Mouse (Mus musculus): ENCODE results near the gene Rnps1.
A peak's percentile ranks its signal among the peaks of the same experiment; 100 is the strongest.

Rnps1 gene

DNA sequence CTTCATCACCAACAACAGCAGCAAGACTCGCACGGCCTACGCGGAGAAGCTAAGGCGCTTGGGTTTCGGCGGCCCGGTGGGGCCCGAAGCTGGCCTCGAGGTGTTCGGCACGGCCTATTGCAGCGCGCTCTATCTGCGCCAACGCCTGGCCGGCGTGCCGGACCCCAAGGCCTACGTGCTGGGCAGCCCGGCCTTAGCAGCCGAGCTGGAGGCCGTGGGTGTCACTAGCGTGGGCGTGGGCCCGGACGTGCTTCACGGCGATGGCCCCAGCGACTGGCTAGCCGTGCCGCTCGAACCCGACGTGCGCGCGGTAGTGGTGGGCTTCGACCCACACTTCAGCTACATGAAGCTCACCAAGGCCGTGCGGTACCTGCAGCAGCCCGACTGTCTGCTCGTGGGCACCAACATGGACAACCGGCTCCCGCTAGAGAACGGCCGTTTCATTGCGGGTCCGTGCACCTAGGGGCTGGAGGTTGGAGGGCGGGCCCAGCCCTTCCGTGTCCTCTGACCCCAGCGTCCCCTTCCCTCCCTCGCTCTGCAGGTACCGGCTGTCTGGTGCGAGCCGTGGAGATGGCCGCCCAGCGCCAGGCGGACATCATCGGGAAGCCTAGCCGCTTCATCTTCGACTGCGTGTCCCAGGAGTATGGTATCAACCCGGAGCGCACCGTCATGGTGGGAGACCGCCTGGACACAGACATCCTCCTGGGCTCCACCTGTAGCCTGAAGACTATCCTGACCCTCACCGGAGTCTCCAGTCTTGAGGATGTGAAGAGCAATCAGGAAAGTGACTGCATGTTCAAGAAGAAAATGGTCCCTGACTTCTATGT, 56.5 kb downstream of the Rnps1 start:
- DNase-seq (ENCODE audit: low spot score) = peak; percentile 23

DNA sequence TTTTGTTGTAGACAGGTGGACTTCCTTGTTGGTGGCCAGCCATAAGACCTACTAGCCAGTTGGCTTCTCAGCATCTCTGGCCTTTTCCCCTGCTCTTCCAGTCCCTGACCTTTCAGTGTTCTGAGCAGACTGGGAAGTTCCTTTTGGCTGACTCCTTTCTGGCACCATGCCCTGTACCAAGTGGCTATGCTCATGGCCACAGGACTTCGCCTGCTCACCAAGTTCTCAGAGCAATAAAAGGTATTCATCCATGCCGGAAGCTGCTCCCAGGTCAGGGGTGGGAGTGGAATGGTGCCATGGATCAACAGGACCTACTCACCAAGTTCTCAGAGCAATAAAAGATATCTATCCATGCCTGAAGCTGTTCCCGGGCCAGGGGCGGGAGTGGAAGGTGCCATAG, 58.1 kb downstream of the Rnps1 start:
- DNase-seq (ENCODE audit: low spot score) = no peak

DNA sequence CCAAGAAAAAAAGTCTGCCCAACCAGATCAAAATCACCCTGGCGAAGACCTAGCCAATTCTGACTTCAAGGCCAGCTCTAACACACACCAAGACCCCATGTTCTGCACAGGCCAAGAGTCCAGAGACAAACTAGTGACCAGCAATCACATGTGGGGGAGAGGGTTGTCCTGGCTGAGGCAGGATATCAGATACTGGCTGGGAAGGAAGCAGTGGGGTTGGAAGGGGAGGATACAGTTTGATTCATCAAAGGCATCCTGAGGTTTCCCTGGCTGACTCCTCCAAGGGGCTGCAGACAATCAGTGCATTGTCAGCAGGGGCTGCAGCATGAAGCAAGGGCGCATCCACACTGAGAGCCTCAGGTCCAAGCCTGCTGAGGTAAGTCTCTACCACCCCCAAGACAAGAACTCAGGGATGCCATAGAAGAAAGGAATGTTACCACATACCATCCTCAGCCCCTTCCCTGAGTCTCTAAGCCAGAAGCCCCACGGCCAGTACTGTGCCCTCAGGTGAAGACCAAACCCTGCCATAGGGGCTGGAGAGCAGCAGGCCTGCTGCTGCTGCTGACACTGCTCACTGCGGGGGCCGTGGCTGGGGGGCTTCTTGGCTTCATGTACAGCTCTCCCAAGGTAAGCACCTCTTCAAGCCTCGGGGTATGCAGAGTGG, 59.4 kb downstream of the Rnps1 start, which contains the start of gene Bricd5:
Bricd5 (plus strand) TSS at position 273 of the 664 bp plus-strand sequence.
- no peak for DNase-seq (ENCODE audit: low spot score)

DNA sequence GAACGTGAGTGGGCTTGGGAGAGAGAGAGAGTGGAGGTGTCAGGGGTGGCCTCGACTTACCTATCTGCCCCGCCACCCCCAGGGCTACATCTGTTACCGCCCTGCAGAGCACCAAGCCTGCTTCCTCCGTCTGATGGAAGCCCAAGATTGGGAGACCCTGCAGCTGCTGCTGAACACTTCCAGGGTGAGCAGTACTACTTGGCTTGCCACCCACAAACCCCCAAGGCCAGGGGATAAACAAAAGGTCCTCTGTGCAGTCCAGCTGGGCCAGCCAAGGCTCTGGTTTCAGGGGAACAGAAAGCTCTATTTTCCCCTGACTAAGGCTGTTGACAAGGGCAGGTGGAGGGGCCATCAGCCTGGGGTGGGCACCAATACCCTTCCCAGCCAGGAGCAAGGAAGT, 60.2 kb downstream of the Rnps1 start:
- DNase-seq (ENCODE audit: low spot score) = no peak

All from c-Kit-positive CD71-positive TER-119-positive erythroid progenitor cells, embryonic 14.5 days (primary cell).